Mouse (Mus musculus): ENCODE measurements around the gene Ubxn1.
A peak's percentile ranks its signal among the peaks of the same experiment; 100 is the strongest.
"Not testable (repeated sequence)": the region's sequence is repeated elsewhere in the genome, so short reads cannot be mapped to it uniquely, and the experiment has no call there.

The Ubxn1 gene

GRCm38 (mm10) chr19:8859018-8859417, 12.3 kb upstream of the Ubxn1 start:
- DNase-seq, result peak; percentile 50

- no peak for DNase-seq
Observed at GRCm38 (mm10) chr19:8864265-8864664, 7.0 kb upstream of the Ubxn1 start.

DNA sequence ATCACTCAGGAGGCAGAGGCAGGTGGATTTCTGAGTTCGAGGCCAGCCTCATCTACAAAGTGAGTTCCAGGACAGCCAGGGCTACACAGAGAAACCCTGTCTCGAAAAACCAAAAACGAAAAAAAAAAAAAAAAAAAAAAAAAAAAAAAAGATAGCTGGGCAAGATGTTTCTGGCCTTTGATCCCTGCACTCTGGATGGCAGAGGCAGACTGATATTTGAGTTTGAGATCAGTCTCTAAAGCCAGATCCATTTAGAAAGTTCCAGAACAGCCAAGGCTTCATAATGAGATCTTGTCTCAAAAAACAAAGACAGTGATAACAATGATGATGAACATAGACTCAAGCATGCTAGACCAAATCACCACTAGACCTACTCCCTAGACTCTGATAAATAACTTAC, 915 bp upstream of the Ubxn1 start:
- DNase-seq, result not testable (repeated sequence)

DNA sequence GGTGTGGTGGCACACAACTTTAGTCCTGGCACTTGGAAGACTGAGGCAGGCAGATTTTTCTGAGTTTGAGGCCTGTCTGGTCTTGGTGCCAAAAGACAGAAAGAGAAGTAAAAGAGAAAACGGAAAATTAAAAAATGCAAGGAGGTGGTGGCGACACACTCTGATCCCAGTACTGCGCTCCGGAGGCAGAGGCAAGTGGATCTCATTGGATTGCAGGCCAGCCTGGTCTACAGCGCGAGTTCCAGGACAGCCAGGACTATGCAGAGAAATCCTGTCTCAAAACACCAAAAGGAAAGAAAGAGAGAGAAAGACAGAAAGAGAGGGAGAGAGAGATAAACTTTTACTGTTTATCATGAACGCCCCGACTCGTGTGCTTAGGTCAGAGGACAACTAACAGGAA, 458 bp upstream of the Ubxn1 start:
- DNase-seq, result peak; percentile 31

GRCm38 (mm10) chr19:8872266-8872840, 1.1 kb downstream of the Ubxn1 start:
- DNase-seq, result no peak

GRCm38 (mm10) chr19:8875031-8875430, 3.7 kb downstream of the Ubxn1 start:
- DNase-seq, result no peak

DNA sequence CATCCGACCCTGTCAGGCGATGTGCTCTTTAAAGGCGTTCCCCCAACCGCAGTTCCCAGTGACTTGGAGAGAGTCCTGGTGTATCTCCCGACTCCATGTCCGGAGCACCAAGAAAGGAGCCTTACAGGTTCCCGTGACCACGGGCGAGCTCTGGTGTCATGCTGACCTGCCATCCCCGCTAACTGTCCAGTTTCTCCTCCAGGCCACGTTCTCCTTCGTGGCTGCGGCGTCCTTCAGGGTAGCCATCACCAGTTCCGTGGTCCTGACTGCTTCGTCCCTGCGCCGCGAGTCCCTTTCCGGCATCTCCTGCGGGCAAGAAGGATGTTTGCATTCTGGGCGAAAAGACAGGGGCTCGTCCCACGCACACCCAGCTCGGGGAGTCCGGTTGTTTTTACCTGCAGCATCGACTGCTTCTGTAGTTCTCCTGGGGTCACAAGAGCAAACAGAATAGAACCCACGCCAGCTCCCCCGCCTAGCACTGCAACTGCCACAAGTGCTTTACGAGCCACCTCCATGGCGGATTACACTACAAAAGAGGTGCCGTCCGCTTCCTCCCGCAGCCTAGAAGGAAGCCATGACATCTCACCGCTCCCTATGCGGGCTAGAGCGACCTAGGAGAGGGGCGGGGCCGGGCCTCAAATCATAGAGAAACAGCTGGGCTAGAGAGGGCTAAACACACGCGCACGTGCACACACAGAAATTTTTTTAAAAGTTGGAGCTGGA, 9.2 kb downstream of the Ubxn1 start, which contains the start of gene Uqcc3:
TSS of gene Uqcc3 (minus strand) at position 613 of the 723 bp plus-strand sequence.
- peak; percentile 93 for DNase-seq

DNA sequence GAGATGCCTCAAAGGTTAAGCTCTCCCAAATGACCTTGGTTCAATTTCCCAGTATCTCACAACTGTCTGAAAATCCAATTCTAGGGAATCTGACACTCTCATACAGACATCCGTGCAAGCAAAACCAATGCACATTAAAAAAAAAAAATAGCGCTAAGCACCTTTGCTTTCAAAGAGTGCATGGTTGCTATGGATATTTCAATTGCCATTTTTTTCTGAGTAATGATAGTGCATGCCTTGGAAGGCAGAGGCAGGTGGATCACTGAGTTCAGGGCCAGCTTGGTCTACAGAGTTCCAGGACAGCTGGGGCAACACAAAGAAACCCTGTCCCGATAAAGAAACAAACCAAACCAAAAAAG, 9.7 kb downstream of the Ubxn1 start:
- DNase-seq, result no peak

DNA sequence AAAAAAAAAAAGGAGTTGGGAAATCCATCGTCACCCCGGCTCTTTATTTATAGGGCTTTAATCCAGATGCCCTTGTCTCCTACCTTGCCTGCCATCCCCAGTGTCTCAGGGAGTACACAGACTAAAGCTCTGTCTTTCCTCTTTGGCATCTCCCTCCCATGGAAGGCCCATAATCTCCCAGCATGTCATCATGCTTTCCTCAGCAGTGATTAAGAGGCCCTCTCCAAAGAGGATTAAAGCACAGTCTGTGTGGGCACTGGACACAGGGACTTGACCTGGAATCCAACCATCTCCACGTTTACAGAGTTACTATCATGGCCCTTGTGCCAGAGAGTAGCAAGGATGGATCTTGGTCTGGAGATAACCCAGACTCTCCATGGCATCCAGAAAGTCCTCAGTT, 12.3 kb downstream of the Ubxn1 start, which contains the start of the genes Lbhd1 and Gm49403:
TSS of gene Lbhd1 (plus strand) at position 117 of the 400 bp plus-strand sequence.
TSS of gene Gm49403 (plus strand) at position 315 of the 400 bp plus-strand sequence.
- no peak for DNase-seq

- DNase-seq, result no peak
Observed at GRCm38 (mm10) chr19:8886916-8887584, 15.8 kb downstream of the Ubxn1 start.

GRCm38 (mm10) chr19:8887585-8888463, 16.5 kb downstream of the Ubxn1 start:
- DNase-seq, result no peak

DNA sequence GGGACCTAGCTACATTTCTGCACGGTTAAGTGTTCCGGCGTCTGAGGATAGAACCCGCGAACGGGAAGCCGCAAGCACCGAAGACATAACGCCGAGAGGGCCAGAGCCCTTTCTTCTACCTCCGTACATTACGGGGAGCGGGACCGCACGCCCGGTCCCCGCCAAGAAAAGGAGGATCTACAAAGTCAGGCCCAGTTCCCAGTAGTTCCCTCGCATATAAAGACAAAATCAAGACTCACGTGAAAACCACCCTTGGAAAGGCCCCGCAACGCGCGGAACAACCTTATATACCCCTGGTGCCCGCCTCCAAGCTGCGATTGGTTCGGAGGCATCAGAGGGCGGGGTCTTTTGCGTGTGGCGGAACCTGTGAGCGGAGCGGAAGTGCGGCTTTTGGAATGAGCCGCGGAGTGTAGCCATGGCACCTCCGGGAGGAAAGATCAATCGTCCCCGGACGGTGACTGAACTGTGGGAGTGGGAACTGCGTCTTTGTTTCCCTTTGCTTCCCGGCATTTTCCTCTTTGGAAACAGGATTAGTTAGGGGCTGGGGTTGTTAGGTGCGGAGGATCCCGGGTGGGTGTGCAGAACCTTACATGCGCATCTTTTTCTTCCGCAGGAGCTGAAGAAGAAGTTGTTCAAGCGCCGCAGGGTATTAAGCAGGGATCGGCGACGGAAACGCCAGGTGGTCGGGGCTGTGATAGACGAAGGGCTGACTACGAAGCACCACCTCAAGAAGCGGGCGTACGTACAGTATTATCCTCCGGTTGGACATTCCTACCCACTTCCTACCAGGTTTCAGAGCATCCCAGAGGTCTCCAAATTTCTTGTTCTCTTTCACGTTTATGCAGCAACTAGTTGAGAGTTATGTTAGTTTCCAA, 17.5 kb downstream of the Ubxn1 start, which contains the start of the genes 1810009A15Rik and Gm49416:
TSS of gene 1810009A15Rik (plus strand) at position 343 of the 875 bp plus-strand sequence.
TSS of gene Gm49416 (plus strand) at position 416 of the 875 bp plus-strand sequence.
- peak; percentile 97 for DNase-seq

DNA sequence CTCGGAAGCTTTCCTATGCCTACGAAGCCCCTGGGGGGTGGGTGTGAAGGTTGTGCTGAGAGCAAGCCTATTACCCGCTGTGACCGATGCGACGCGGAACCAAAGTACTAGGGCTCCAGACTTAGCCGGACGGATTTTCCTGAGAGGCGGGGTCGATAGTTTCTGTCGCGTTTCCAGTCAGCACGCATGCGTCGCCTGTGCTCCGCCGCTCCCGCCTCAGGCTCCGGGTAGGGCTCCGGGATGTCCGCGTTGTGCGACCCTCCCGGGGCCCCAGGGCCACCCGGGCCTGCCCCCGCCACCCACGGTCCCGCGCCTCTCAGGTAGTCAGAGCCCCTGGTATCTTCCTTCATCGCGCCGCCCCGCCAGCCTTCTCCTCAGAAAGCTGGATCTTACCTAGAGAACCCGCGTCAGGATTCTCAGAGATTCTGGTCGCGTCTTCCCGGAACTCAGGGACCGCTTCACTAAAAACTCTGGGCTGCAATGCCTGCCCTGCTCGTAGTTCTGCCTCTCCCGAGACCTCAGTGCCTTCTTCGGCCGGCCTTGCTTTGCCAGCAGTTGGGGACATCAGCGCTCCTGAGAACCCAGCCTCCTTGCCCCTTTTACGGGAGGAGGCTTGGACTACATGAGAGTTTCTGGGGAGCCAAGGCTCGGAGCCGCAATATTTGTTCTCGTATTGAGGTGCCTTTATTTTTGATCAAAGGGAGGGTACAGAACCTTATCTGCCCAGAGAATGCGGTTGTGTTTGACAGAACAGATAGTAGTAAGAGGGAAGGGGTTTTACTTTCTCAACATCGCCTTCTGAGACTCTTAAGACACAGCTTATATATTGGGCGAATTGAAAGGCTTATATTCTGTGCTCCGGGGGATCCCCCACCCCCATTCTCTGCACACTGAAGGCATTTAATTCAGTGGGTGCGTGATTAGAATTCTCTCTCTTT, 21.8 kb downstream of the Ubxn1 start, which contains the start of gene Ints5:
TSS of gene Ints5 (plus strand) at position 177 of the 938 bp plus-strand sequence.
- DNase-seq, result peak; percentile 89

GRCm38 (mm10) chr19:8895397-8895960, 24.2 kb downstream of the Ubxn1 start:
- DNase-seq, result no peak

DNA sequence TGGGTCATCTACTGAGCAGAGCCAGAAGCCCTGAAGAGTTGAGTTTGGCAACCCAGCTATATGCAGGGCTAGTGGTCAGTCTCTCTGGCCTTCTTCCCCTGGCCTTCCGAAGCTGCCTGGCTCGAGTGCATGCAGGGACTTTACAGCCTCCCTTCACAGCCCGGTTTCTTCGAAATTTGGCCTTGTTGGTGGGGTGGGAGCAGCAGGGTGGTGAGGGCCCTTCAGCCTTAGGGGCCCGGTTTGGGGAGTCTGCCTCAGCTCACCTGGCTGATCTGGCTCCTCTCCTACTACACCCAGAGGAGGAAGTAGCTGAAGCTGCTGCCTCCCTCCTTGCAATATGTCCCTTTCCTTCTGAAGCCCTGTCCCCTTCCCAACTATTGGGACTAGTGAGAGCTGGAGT, 24.9 kb downstream of the Ubxn1 start:
- not testable (repeated sequence) for DNase-seq

DNA sequence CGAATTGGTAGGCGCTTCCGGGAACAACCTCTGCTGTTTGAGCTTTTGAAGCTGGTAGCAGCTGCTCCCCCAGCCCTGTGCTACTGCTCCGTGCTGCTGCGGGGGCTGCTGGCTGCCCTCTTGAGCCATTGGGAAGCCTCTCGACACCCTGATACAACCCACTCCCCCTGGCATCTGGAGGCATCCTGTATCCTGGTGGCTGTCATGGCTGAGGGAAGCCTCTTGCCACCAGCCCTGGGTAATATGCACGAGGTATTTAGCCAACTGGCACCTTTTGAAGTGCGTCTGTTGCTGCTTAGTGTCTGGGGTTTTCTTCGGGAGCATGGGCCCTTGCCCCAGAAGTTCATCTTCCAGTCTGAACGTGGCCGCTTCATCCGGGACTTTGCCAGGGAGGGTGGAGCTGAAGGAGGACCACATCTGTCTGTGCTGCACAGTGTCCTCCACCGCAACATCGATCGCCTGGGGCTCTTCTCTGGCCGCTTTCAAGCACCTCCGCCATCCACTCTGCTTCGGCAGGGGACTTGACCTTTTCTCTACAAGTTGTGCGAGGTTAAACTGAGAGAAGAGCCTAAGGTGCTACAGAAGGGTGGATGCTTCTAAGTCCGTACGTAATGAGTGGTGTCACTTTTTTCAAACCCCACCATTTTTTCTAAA, 26.0 kb downstream of the Ubxn1 start:
- peak; percentile 74 for DNase-seq

DNA sequence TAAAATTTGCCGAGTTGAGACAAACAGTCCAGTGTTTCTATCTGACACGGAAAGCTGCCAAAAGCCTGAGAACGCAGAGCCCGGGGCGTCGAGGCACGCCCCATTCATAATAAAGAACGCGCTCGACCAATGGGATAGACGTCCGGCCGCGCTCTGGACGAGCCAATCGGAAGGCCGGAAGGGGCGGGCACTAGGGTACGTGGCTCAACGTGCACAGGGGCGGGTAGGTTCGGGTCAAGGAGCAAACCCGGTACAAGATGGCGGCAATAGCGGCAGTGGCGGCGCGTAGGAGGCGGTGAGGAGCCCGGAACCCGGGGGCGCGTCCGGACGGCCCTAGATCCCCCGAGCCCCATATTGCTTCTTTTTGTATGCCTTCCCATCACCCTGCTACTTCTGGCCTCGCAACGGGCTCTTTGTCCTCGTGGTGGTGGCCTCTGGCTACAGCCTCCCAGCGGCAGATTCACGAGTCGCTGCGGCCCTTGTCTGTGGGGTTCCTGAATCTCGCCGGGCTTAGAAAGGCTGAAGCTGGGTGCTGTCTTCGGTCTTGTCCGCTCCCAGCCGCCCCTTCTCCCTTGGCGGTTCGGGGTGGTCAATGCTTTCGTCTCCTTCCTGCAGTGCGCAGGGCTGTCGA, 26.7 kb downstream of the Ubxn1 start, which contains the start of gene Ganab:
TSS of gene Ganab (plus strand) at position 207 of the 631 bp plus-strand sequence.
- DNase-seq, result peak; percentile 98

DNA sequence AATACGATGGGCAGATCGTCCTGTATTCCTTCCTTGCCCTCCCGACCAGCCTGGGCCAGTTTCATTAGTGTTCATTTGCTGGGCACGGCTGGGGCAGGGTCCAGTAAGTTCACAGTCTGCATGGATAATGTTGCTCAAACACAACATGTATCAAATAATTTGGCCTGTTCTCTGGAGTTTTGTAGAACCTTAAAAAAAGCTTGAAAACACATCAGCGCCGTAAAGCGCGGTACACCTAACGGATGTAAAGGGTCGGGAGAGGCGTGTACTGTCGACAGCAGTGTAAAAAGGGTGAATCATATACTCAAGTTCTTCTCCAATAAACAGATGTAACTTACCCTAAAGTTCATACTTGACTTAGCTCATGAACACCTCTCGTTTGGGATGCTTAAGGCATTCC, 27.3 kb downstream of the Ubxn1 start:
- DNase-seq, result no peak

- DNase-seq, result peak; percentile 59
Observed at GRCm38 (mm10) chr19:8899079-8899478, 27.8 kb downstream of the Ubxn1 start.

All from kidney, postnatal 10 days (tissue).